Mouse (Mus musculus) cerebellum, postnatal 14 days (tissue): ENCODE data around the gene Rnf39.
A peak's percentile ranks its signal among the peaks of the same experiment; 100 is the strongest.
"Not testable (repeated sequence)": the region's sequence is repeated elsewhere in the genome, so short reads cannot be mapped to it uniquely, and the experiment has no call there.

Experiments
- DNase-seq, 2 experiments: peaks; one replicate each; pipeline ENCODE4 v3.0.0; 2021; ENCODE audit warnings: mixed read lengths in 2 of 2

The Rnf39 gene

GRCm38 (mm10) chr17:36988475-36988874, 45.8 kb downstream of the Rnf39 start:
- DNase-seq, result no peak

DNA sequence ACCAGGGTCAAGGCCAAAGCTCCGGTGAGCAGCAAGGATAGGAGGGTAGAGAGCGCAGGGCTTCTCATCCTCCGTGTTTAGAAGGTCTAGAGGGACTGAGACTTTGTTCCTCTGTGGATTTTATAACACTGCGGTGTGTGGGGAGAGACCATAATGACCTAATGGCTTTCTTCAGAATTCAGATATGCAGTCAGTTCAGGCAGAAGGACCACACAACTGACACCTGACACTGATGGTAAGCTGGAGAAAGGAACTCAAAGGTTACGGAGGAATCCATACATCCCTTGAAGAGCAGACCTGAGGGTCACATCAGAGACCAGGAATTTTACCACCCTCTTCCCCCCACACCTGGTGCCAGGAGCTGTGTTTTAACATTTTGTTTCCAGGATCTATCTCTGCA, 46.7 kb downstream of the Rnf39 start, which contains the start of gene H2-M5:
H2-M5 (minus strand) TSS at position 101 of the 400 bp plus-strand sequence.
- no peak for DNase-seq

- DNase-seq, result not testable (repeated sequence)
These were observed 47.9 kb downstream of the Rnf39 start for GRCm38 (mm10) chr17:36990630-36991029.

DNA sequence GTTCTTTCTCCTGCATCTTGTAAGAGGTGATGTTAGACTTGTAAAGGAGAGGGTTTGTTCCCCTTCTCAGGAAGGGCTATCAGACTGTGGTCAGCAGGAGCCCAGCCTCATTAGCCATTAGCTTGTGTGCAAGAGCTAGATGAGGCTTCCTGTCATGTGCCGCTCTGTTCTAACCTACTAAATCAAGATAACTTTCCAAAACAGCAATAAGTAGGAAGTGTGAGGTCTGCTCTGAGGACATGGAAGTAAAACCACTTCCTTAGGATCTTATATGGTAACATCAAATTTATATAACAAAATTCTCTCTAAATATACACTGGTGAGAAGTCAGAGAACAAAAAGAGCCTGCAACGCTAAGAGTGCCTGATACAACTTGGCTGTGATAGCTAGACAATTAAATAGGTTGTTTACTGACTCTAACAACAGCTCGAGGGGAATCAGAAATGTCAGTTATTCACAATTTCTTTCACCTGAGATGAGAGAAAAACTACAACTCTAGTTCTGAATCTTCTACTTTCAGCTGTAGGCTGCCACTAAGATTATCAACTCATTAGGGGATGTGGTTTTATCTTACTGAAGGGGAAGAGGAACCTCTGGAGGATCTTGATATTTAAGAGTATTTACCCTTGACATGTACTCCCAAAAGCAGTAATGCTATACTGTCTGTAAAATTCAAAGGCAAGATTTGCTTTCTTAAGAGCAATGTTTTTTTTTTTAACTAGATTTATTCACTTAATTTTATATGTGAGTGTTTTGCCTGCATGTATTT, 49.8 kb downstream of the Rnf39 start:
- no peak for DNase-seq

DNA sequence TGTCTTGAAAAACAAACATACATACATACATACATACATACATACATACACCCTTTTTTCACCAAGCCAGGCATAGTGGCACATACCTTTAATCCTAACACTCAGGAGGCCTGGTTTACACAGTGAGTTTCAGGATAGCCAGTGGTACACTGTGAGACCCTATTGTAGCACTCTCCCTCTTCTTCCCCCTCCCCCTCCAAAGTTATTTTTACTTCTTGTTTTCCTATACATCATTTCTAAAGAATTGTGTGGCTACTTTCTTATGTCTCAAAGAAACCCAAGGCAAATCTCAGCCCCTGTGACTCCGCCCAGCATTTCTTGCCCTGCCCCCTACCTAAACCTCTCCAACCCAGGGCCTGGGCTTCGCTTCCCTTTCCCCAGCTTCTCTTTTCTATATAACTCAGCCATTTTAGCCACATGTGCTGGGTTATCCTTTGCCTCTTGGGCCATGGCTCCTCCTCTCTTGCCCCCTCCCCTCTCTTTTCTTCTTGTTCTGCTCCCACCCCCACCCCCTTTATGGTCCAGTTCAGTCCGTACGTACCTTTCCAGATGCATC, 51.1 kb downstream of the Rnf39 start:
- no peak for DNase-seq

DNA sequence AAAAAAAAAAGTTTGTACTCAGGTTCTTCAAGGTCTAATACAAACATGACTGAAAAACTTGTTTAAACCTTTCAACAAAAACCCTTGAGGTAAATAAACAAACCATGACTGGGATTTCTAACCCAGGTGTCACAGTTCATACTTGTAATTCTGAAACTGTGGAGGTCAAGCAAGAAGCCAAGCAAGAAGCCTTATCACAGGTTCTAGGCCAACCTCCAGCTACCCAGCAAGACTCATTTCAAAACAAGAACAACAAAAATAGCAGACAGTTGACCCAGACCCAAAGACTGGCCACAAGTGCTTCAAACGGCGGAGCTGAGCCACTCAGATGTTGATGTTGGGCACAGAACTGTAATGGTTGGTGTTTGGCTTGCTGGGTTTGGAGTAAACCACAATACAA, 51.8 kb downstream of the Rnf39 start:
- no peak for DNase-seq

GRCm38 (mm10) chr17:36995448-36995847, 52.7 kb downstream of the Rnf39 start:
- DNase-seq, result no peak

- DNase-seq, result peak; percentile 88 to 96
These were observed 54.5 kb downstream of the Rnf39 start for GRCm38 (mm10) chr17:36997033-36997735.
